Mouse (Mus musculus) heart, postnatal 10 days (tissue): ENCODE results near the gene Ms4a10. TPM values are rescaled to one million over a fixed set of nuclear protein-coding genes. Genes with fewer than 3 reads are reported as not detected.

ENCODE experiments used
- DNase-seq, 2 experiments: peaks; one replicate each; pipeline ENCODE4 v3.0.0; 2021
- intact Hi-C: fragments of 180-260 bp; cut with DNase I; formaldehyde crosslinking; loops from one replicate; pipeline ENCODE4 v1.15.1; 2025
- total RNA-seq, 2 experiments: library from RNA; stranded (reverse); gene quantifications; 2 replicates each; pipeline ENCODE4 v1.2.3; 2021

Gene Ms4a10
- total RNA-seq, 2 experiments from 2014 or later: not detected

DNA sequence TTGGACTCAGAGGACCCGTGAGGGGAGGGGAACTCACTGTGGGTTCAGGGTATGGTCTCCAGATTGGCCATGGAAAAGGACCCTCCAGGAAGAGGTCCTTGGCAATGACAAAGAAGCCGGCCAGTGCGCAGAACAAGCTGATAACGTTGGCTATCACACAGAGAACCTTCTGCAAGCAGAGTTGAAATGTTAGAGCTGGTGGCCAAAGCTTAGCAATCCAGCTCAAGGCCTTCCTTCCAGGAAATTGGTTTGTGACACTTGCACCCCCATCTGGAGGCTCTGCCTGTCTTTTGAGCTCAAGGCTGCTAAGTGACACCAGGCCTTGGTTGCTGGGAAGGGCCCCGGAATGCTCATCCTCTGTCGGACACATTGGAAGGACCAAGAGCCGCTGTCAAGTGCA, 8.7 kb downstream of the Ms4a10 start:
- intact Hi-C loops: no loop called here
- peak in 1 of 2 experiments; percentile 32 for DNase-seq

DNA sequence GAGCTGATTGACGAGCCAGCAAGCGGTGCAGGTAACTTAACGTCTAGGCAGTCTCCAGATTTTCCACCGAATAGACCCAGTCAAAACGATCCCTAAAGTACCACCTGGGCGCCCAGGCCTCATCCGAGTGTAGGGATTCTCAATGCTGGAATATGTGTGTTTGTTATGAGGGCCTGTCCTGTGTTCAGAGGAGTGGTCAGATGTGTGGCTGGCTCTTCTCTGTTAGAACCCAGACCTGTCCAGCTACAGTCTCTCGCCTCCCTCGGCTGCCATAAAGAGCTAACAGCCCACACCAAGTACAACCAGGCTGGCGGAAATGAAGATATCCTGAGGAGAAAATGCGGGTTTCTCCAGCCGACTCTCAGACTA, 14.5 kb downstream of the Ms4a10 start:
- intact Hi-C loops: loop anchor here (2.0 kb wide), 4 partner anchors 51 to 295 kb away; no protein-coding TSS in a partner anchor
- DNase-seq: no peak

DNA sequence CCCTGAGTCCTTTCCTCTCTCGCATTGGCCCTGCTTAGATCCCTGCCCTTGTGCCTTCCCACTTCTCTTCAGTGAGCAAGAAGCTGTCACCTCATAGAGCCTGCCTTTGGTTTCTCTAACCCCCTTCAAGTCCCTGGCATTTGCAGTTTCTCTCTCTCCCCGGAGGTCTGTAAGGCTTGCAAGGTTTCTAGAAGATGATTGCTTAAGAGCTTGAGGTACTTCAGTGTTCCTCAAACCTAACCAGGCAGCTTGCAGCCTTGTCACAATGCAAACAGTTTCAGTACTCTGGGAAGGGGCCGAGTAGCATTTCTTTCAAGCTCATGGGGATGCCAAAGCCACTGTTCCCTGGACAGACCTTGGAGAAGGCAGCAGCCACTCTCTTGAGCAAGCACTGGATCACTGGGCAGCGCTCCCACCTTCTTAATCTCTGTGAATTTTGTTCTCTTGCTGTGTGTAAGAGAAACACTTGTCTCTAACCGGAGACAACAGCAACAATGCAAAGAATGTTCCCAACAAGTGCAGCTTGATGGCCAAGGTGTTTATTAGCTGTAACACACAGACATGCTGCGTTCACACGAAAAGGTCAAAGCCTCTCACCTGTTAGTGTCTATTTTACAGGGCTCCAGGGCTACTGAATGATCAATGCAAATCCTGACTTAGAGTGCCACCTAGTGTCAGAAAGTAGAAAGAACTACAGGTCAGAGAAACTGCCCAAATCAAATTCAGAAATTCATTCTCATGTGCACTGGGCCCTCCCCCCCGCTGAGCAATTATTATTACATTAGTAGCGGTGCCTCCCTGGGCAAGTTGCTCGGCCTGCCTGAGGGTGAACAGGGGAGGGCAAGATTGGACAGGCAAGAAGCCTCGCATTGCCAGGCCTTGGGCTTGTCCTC, 15.1 kb downstream of the Ms4a10 start:
- intact Hi-C loops: loop anchor here (2.0 kb wide), 3 partner anchors 51 to 295 kb away; no protein-coding TSS in a partner anchor
- peak; percentile 68 to 85 for DNase-seq

DNA sequence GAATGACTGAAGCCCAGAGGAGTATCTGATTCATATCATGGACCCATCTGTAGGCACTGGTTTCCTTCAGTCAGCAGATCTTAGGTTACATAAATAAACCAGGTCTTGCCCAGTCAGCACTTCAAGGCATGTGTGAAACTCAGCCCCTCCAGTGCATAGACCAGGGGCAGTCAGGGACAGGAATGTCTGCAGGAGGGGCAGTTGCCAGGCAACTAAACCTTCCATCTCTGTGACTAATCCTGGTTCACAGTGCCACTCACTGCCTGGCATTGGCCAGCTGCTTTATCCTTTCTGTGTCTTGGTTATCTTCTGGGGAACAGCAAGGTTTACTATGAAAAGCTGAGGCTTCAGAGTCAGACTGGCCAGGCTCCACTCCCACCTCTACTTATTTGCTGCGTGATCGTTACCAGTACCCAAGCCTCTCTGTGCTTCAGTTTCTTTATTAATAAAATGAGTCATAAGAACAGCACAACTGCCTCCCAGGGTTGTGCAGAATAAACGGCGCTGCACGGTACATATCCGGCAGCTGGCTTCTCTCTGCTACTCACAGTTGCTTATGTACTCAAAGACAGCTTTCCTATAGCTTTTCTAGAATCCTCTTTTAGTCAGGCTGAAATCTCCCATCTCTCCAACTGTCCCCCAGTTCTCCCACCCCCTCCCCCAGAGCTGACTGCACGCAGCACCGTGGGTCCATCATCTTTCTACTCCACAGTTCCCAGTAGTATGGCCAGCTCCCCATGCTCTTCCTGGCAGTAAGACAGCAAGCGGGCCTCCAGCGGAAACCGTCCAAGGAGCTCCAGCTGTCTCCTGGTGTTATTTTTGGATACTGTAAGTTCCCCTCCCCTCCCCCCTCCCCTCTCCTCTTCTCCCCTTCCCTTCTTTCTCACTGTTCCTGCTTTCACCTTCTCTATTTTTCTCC, 22.2 kb downstream of the Ms4a10 start:
- intact Hi-C loops: no loop called here
- peak; percentile 71 to 73 for DNase-seq

- DNase-seq: no peak
- intact Hi-C loops: no loop called here
Observed at GRCm38 (mm10) chr19:10949558-10949957, 24.9 kb downstream of the Ms4a10 start.

DNA sequence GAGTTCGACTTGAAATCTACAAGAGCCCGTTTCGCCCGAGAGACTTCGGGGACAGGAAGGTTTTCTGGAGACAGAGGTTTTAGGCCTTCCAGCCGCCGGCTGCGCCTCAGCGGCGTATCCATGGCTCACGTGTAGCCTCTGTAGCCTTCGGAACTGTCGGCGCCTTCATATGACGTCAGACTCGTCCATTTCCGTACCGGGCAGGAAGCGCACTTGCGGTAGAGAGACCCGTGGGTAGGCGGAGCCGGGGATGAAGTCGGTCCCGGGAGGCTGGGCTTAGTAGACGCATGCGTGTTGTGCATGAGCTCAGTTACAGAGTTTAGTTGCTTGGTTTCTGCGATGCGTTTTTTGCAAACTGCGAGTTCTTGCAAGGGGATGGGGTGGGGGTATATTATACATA, 25.4 kb downstream of the Ms4a10 start, which contains the start of gene Ccdc86:
TSS of gene Ccdc86 (minus strand) at position 155 of the 400 bp plus-strand sequence.
- intact Hi-C loops: no loop called here
- DNase-seq: peak; percentile 97 to 98

DNA sequence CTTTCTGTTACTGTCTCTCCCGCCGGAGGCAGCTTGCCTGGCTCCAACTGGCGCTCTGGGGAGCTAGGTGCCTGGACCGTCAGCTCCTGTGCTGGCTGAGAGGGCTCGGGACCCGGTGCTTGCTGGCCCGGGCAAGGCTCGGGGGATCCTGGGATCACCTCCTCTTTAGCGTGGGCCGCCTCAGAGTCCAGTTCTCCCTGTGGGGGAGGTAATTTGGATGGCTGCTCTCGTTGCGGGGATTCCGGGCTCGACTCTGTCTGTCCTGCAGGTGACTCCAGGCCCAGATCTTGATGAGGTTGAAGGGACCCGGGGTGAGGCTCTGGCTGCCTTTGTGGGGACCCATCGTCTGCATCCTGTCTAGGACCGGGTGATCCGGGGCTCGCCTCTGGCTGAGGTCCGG, 26.1 kb downstream of the Ms4a10 start:
- intact Hi-C loops: no loop called here
- no peak for DNase-seq

- DNase-seq: no peak
- intact Hi-C loops: no loop called here
Observed at GRCm38 (mm10) chr19:10947219-10947618, 27.3 kb downstream of the Ms4a10 start.

DNA sequence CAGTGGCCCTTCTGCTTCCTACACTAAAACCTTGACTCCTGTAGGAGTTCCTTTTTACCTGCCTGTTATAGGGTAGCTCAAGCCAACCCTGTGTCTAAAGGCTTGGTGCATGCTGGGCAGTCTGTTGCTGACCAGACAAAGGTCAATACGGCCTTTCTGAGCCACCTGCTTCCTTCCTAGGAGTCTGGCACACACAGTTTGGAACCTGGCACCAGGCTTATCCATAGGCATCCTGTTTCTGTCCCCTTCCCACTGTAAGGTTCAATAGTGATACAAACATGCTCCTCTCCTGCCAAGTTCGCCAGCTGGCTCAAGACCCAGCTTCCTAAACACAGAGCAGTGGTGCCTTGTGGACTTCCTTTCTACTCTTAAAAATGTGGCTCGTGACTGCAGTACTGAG, 28.0 kb downstream of the Ms4a10 start:
- no peak for DNase-seq
- intact Hi-C loops: no loop called here

DNA sequence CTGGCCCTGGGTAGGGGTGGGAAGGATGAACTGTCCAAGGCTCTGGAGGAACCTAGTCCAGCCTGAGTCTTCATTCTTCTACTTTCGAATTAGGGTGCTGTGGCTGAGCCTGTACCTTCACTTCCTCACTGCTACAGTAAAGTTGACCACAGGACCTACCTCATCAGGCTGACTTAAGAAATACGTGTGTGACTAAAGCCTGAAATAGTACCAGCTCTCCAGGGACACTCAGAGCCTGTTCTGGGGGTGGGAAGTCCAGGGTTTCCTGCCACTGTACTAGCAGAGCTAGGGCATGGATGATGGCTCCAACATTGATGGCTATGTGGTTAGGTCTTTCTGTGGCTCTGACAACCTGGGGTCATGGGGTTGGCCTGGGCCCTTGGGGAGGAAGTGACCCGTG, 30.5 kb downstream of the Ms4a10 start:
- DNase-seq: no peak
- intact Hi-C loops: no loop called here

GRCm38 (mm10) chr19:10940801-10941457, 33.5 kb downstream of the Ms4a10 start:
- intact Hi-C loops: no loop called here
- no peak for DNase-seq

DNA sequence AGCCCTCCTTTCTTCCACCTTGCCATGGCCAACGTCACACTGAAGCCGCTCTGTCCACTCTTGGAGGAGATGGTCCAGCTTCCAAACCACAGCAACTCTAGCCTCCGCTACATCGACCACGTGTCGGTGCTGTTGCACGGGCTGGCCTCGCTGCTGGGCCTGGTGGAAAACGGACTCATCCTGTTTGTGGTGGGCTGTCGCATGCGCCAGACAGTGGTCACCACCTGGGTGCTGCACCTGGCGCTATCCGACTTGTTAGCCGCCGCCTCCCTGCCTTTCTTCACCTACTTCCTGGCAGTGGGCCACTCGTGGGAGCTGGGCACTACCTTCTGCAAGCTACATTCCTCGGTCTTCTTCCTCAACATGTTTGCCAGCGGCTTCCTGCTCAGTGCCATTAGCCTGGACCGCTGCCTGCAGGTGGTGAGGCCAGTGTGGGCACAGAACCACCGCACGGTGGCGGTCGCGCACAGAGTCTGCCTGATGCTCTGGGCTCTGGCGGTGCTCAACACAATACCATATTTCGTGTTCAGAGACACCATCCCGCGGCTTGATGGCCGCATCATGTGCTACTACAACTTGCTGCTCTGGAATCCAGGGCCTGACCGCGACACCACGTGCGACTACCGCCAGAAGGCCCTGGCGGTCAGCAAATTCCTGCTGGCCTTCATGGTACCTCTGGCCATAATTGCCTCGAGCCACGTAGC, 34.2 kb downstream of the Ms4a10 start:
- DNase-seq: peak; percentile 48 to 70
- intact Hi-C loops: no loop called here

- DNase-seq: no peak
- intact Hi-C loops: no loop called here
Observed at GRCm38 (mm10) chr19:10938771-10939170, 35.7 kb downstream of the Ms4a10 start.

- no peak for DNase-seq
- intact Hi-C loops: no loop called here
Observed at GRCm38 (mm10) chr19:10937110-10937563, 37.3 kb downstream of the Ms4a10 start, which contains the start of gene Ptgdr2. Gene Ptgdr2, plus strand, starts transcription at chr19:10937160.

DNA sequence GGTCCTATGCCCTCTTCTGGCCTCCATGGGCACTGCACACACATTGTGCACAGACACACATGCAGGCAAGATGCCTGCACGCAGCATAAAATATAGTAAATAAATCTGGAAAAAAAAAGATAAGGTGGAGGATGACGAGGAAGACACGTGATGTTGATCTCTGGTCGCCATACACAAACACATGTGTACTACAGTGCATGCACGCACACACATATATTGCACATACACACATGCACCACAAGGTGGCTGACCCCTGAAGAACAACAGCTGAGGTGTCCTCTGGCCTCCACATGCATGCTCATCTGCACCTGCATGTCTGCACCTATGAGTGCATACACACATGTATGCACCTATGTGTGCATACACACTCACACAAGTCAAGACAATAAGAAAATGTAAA, 38.4 kb downstream of the Ms4a10 start:
- intact Hi-C loops: no loop called here
- DNase-seq: no peak

DNA sequence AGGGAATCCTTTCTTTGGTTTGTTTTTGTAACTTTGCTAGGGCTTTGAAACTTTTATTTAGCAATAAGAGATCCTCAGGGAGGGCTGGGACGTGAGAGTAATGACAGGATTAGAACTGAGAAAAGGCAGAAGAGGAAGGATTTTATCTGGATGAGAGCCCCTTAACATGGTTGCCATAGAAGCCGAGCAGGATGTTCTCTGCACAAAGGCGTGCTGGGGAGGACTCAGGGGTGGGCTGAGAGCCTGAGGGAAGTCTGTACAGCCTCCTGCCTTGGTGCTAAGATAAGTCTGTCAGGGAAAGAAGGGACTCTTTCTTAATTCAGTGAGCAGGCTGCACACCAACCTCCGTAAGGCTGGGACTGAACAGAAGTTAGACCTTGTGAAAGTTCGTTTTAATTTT, 39.4 kb downstream of the Ms4a10 start:
- DNase-seq: no peak
- intact Hi-C loops: no loop called here

GRCm38 (mm10) chr19:10930641-10931040, 43.8 kb downstream of the Ms4a10 start:
- DNase-seq: no peak
- intact Hi-C loops: no loop called here

DNA sequence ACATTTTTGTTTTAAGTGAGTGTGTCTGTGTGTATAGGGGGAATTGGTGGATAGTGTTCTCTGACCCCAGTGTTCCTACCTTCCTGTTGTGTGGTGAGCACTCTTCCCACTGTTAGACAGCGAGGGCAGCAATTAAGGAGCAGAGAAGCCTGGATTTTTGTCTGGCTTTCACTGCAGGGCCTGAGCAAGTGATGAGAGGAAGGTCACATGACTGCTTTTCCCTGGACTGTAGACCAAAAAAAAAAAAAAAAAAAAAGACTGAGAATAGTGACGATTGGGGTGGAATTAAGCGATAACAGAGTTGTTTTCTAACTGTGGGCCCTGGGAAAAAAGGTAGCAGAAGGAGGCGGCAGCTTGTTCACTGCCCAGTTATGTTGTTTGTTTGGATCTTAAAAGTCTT, 47.8 kb downstream of the Ms4a10 start:
- intact Hi-C loops: no loop called here
- no peak for DNase-seq

GRCm38 (mm10) chr19:10926123-10926621, 48.3 kb downstream of the Ms4a10 start:
- intact Hi-C loops: no loop called here

GRCm38 (mm10) chr19:10924220-10924619, 50.2 kb downstream of the Ms4a10 start:
- intact Hi-C loops: no loop called here
- no peak for DNase-seq

More at GRCm38 (mm10) chr19:10926123-10926621, 48.3 kb downstream of the Ms4a10 start:
- DNase-seq: no peak
